Mouse (Mus musculus) left cerebral cortex, adult 18-20 months (tissue): ENCODE results near the gene Ets2. TPM values are rescaled to one million over a fixed set of nuclear protein-coding genes. Genes with fewer than 3 reads are reported as not detected.
"Not testable (repeated sequence)": the region's sequence is repeated elsewhere in the genome, so short reads cannot be mapped to it uniquely, and the experiment has no call there.

Source experiments
- DNase-seq, 2 experiments: peaks; one replicate each; pipeline ENCODE4 v3.0.0; 2021 to 2022; ENCODE audit warnings: low spot score in 2 of 2, mixed read lengths in 1 of 2
- total RNA-seq, 2 experiments: library from RNA; stranded (reverse); gene quantifications; 2 replicates each; pipeline ENCODE4 v1.2.3; 2021

Gene Ets2
- total RNA-seq, 2 experiments from 2014 or later: 68.8 to 78.1 TPM

DNA sequence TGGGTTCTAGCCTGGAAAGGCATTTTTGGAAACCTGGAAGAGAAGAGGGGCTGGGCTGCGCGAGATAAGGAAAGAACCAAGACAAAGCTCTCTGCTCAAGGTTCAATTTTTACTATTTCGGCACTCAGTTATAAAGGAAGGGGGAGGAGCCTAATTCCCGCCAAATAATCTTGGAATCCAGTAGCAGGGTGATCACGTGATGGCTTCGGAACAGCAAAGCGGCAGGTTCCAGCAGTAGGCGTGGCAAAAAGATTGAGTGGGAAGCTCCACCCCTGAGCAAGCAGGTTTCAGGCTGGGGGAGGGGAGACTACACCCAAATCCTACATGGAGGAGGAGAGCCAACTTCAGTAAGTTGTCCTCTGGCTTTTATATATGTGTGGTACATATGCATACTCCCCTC lies 62.2 kb downstream of the Ets2 start:
- DNase-seq: not testable (repeated sequence)

- no peak for DNase-seq
Measured at GRCm38 (mm10) chr16:95766181-95766580, 64.3 kb downstream of the Ets2 start.

GRCm38 (mm10) chr16:95767246-95767645 lies 65.4 kb downstream of the Ets2 start:
- no peak for DNase-seq

- peak; percentile 78 to 85 for DNase-seq
Measured at GRCm38 (mm10) chr16:95769066-95769995, 67.5 kb downstream of the Ets2 start.

- no peak for DNase-seq
Measured at GRCm38 (mm10) chr16:95769996-95770334, 68.1 kb downstream of the Ets2 start.

DNA sequence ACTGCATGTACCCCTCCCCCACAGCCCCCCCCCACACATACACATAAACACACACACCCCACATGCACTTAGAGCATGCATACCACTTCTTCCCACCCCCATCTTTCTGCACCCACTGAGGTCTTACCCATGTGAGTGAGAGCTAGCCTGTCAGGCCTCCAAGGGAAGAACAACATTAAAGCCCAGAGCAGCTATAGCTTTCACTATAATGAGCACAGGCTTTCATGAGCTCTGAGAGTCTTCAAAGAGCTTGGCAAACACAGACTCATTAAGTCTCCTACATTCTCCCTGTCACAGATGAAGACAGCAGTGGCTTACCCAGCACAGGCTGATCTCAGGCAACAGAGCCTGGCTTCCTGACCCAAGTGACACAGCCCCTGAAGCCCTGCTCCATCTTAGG lies 68.5 kb downstream of the Ets2 start:
- DNase-seq: peak in 1 of 2 experiments; percentile 21

Other genes starting within 250 kb of the Ets2 start
- gene Erg, start 115.5 kb upstream of the Ets2 start, total RNA-seq: 1 to 10 TPM; 3.7 to 4.4 TPM